Mouse (Mus musculus) bone marrow, adult 2 months (tissue): ENCODE results near the gene Vps37b.

Experiments
- CTCF ChIP-seq: fragments of 200-500 bp; IDR thresholded peaks from 2 replicates; pipeline ENCODE4 v1.5.1; 2011; ENCODE audit warnings: low read length, control low read depth; ENCODE audit not compliant: control insufficient read depth, insufficient read depth
- POLR2A ChIP-seq: fragments of 200-500 bp; IDR thresholded peaks from 2 replicates; pipeline ENCODE4 v1.6.1; 2011; ENCODE audit warnings: low read depth, mild to moderate bottlenecking, control low read depth, low read length, borderline replicate concordance; ENCODE audit not compliant: control insufficient read depth

DNA sequence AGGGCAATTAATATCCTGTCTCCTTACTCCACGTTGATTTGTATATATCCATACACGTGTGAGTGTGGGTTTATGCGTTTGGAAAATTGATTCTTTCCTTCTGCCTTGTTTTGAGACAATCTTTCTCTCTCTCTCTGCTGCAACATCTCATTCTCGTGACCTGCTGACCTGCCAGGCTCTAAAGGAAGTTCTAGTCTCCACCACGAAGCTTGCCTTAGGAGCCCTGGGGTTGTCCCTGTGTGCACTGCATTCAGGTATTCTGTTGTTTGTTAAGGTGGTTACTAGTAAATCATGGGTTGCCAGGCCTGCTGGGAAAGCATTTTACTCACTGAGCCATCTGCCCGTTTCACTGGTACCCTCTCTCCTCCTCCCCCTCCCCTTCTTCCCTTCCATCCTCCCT lies 4.3 kb upstream of the Vps37b start:
- TF ChIP-seq POLR2A (no peak), CTCF (no peak)
